Mouse (Mus musculus): Measurements from ENCODE around the gene Sorbs1. TPM values are rescaled to one million over a fixed set of nuclear protein-coding genes. Genes with fewer than 3 reads are reported as not detected.

The Sorbs1 gene
- total RNA-seq, 2 experiments from 2014 or later: 0.15 to 7.9 TPM

DNA sequence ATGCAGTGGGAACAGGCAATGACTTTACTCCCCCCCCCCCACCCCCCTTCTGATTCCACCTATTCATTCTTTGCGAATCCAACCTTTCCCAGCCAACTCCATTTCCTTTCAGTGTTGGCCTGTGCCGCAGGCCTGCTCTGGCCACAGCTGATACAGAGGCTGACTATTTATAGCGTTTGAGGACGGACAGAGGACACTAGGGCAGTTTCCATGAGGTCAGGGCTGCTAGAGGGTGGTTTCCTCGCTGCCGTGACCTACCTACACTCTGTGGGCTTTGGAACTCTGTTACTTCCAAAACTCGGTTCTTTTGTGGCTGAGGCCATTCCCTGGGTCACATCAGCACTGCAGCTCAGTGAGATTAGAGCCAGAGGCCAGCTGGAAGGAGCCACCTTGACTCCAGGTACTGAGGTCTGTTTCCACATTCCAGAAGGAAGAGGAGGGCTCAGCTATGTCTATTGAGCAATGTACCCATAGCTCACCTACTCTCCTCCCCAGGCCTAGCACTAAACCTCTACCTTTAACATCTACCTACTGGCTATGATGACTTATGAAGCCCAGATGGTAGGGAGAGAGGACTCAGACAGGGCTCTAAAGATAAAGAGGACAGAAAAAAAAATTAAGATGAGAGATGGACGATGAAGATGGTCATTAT, 235.1 kb downstream of the Sorbs1 start:
- no peak for ATAC-seq (replicated peaks; ENCODE audit: poor library complexity, severe bottlenecking)

DNA sequence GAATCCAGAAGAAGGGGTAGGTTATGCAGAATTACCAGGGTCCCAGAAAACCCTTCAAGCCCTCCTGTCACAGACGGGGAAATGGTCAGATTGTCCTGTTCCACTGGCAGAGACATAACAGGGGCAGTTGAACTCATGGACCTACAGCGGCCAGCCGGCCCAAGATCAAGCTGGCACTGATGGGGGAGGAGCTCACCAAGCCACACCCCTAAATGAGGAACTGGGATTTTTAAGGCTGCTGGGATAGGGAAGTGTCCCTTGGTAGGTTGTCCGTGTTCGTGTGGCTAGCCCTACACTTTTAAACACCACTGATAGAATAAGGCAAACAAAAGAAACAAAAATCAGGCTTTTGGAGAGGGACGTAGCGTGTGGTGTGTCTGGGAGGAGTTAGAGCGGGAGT, 236.1 kb downstream of the Sorbs1 start:
- peak; percentile 93 for ATAC-seq (replicated peaks; ENCODE audit: poor library complexity, severe bottlenecking)

DNA sequence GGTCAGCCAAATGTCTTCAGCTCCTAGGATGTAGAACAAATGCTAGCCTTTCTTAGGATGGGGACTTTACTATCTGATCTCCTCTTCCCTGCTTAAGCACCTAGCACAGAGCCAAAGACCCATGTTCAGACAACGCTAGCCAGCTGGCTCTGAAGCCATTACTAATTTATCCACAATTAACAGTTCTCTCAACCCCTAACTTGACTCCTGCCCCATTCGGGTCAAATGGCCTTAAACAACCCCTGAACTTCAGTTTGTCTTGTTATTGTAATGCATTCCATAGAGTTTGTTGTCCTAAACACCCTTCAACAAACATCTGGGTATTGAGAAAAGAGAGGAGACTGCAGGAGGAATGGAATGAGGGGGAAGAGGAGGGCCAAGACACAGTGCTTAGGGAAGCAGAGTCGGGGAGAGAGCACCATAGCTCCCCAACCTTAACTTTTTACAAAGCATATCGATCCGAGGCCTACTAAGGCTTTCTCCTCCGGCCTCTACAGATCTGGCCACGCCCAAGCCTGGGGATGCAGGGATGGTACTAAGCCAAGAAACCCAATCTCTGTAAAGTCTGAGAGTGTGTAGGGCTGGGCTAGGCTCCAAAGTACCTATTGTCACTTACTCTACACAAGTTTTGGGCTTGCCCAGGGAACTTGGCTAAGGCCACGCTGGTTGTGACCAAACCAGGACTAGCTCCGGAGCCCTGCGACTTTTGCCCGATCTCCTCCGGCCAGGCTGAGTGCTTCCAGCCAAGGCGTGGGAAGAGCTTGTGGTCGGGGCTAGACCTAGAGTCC, 238.0 kb downstream of the Sorbs1 start:
- ATAC-seq (replicated peaks; ENCODE audit: poor library complexity, severe bottlenecking): no peak

DNA sequence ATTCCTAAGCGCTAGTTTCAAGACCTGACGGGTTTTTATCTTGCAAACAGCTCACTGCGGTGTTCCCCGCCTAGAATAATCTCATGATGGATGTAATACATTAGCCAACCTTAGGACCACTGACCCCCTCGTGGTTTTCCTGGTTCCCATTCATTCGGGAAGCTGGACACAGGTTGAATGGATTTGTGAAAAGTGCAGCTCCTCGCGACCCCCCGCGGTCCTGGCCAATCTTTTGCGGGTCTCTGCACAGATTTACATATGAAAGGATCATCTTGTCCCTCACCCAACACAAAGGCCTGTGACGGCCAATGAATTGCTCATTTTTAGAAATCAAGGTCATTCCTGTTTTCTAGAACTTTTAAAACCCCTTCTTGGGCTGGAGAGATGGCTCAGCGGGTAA, 240.9 kb downstream of the Sorbs1 start:
- ATAC-seq (replicated peaks; ENCODE audit: poor library complexity, severe bottlenecking): no peak

DNA sequence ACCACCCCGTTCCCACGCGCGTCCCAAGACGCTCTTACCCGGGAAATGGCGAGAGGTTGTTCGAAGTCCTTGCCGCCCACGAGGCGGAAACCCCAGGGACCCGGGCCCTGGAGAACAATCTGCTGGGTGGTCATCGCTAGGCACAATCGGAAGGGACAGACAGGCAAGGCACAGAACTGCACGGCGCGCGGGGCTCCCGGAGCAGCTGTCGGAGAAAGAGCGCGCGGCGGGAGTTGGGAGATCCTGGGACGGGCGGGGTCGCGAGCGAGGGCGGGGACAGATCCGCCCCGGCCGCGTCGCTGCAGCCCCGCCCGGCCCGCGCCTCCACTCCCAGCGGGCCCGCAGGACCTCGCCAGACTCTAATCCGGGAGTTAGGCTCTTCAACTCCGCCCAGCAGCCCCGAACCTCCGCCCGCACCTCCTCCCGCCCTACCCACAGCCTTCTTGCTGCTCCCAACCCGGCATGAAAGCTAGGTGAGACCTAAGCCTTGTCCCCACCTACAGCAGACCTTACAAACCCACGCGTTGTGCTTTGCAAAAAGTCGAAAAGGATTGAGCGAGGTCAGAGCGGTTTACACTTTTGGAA, 242.2 kb downstream of the Sorbs1 start, which contains the start of gene Pdlim1:
Pdlim1 (minus strand) TSS at position 535 of the 585 bp plus-strand sequence.
- ATAC-seq (replicated peaks; ENCODE audit: poor library complexity, severe bottlenecking): peak; percentile 69

DNA sequence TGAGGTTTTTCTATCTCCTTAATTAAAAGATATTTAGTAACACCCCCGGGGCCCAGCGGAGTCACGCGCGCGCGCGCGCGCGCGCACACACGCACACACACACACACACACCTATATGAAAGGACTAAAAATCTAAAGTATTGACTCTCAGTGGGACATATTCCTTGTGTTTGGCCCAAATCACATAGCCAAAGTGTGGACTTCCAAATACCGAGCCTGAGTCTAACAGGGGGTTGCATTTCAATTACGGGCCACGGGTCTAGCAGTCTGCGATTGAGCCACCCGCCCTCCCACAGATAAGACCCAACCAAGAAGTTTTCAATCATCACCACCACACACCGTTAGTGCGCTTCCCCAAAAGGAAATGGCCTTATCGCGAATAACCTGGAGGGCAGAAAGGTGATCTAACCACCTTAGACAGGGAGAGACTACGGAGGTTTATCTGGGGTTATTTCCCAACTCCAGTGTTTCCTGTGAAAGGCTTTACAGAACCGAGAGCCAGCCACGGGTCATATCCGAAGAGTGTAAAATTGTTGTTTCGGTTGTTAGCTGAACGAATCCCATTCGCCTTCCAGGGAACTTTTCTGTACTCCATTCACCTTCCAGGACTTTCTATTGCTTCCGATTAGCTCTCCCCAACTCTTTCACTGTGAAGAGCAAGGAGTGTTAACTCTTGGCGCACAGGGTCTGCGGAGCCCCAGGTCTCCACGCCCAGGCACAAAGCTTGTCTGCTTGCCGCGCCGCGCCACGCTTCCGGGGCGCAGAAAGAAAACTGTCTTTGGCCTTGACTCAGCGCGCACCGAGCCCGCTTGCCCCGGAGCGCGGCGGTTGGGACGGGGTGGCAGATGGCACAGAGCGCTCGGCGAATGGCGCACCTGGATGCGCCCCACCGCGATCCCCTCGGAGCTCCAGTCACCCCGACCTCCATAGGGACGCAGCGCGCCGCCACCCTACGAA, 242.9 kb downstream of the Sorbs1 start:
- peak; percentile 16 for ATAC-seq (replicated peaks; ENCODE audit: poor library complexity, severe bottlenecking)

DNA sequence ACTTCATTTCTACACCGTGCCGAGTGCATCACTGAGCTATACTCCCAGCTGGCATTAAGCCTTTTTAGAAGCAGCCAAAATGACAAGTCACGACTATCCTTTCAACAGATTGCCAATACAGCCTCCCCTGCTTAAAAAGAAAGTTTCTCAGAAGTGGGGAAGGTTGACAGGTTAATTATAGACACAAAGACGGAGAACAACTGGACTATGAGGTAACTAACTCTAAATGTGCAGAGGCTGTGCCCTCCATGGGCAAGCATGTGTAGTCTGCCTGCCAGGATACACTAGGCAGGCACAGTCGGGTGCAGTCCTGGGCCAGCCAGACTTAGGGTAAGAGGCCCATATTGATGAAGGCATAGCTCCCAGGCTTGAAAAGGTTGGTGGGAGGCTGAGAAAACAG, 244.1 kb downstream of the Sorbs1 start:
- ATAC-seq (replicated peaks; ENCODE audit: poor library complexity, severe bottlenecking): no peak

DNA sequence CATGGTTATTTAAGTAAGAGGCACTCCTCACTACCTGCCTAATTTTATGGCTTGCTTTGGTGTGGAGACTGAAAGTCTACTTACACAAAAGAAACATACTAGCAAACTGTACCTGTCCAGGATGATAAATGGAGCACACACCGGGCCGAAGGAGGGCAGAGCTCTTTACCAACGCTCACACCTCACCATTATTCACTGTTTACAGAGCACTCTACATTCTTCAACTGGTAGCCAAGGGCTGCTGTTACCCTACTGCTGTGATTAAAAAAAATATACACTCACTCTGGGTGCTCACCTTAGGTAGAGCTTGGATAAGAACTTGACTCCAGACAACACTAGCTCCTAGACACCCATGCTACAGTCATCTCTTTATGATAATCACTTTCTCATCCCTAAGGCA, 245.1 kb downstream of the Sorbs1 start:
- ATAC-seq (replicated peaks; ENCODE audit: poor library complexity, severe bottlenecking): no peak

DNA sequence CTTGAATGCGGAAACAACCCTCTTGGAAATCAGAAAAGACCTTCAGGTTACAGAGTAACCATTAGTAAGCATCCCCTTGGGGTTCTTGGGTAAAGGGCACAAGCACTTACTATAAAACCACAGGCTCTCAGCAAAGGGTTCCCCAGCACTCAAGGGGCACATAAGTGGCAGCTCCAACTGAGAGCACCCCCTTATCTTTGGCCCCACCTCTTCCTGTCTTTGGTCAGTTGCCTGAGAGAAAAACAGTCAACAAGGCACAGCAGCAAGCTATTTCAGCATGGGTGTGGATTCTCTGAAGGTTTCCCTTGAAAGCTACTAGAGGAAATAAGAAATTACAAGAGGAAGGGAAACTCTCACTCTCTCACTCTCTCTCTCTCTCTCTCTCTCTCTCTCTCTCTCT, 246.2 kb downstream of the Sorbs1 start:
- peak; percentile 72 for ATAC-seq (replicated peaks; ENCODE audit: poor library complexity, severe bottlenecking)

DNA sequence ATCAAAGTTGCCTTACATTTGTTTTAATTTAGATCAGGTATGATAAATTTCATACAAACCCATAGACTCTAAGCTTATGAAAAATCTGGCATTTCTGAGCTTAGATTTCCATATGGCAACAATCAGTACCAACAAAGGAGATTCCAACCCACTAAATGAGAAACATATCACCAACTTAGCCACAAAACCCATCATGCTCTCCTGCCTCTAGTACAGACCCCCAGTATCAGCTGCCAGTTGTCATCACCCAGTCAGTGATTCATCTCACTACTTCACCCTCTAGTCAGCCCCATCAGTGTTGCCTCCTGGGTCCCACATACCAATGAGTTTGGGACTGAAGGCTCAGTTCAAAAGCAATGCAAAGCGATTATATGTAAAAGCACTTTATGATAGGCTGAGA, 254.1 kb downstream of the Sorbs1 start:
- no peak for ATAC-seq (replicated peaks; ENCODE audit: poor library complexity, severe bottlenecking)

DNA sequence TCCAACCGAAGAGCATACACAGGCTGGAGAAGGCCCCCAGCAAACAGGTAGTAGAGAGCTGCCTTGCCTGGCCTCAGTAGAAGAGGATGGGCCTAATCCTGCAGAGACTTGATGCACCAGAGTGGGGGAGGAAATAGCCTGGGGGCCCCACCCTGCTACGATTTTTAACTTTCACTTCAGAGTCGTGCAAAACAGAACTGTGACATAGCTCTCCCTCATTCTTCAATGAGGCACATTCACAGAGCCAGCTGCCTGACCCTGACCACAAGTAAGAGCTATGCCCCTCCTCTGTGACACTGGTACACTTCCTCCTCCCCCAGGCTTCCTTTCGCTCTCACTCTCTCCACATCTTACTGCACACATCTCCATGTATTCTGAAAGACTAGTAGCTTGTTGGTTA, 256.2 kb downstream of the Sorbs1 start:
- peak; percentile 98 for ATAC-seq (replicated peaks; ENCODE audit: poor library complexity, severe bottlenecking)

DNA sequence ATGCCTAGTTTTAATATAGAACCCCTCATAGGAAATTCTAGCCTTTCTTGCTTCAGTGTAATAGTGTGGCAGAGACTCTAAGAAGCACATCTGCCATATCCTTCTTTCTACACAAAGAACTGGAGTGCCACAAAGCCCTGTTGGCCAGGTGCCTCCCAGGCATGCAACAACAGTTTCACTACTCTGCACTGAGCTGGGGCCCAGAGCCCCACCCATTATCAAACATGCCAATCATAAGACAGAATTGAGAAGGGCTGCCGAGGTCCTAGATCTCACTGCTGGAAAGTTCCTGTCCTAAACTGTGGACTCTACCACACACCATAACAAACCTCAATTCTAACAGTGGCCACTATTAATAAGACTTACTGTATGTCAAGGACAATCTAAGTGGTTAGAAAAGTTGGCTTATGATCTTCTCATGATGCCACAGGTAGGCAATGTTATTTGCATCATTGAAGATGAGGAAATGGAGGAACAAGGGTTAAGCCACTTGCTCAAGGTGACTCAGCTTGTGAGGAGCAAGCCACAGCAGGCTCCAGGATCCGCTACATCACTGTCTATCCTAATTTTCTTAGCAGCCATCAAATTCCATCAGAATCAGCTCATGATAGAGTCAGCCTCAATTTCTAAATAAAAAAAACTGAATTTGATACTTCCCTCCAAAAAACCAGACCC, 257.1 kb downstream of the Sorbs1 start:
- no peak for ATAC-seq (replicated peaks; ENCODE audit: poor library complexity, severe bottlenecking)

DNA sequence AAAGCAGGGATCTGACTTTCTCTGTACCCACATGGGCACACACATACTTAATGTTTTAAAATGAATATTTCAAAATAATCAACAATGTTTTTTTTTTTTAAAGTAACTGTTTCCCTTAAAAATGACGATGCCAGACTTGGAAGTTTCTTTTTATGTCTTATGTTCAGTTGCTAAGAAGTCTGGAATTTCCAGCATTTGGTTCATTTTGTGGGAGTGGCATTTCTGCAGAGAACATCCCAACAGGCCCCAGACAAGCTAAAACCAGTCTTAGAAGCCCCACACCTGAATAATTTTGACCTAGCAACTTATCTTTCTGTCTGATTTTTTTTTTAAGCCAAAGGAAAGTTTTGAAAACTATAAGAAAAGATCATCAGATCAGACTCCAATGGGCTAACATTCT, 258.0 kb downstream of the Sorbs1 start:
- no peak for ATAC-seq (replicated peaks; ENCODE audit: poor library complexity, severe bottlenecking)

DNA sequence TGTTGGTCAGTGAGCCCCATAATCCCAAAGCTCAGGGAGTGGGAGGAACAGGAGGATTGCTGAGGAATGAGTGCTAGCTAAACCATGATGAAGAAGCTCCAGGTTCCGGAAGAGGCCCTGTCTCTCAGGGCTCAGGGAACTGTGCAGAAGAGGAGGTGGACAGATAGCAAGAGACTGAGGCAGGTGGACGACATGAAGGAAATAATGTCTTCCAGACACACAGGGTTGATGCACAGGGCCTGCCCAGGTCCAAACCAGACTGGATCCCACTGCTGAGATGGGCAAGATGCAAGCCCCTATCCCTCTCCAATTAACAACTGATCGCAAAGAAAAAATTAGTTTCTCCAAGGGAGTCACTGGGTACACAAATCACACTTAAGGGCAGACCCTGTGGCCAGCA, 258.8 kb downstream of the Sorbs1 start:
- no peak for ATAC-seq (replicated peaks; ENCODE audit: poor library complexity, severe bottlenecking)

DNA sequence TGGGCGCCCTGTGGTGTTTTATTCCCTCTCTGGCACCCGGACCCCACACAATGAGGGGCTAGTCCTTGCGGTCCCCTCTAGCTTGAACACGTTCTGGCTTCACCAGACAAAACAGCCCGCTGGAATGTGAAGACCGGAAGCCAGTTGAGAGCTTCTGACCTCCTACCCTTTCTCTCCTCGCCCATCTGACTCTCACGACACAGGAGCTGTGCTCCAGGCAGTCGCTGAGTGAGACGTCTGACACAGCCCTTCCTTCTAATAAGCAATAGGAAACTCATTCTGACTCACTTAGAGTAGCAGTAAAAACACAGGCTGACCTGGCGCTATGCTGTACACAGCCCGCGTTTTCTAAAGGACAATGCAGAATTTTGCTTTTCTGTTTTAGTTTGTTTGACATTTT, 259.8 kb downstream of the Sorbs1 start:
- ATAC-seq (replicated peaks; ENCODE audit: poor library complexity, severe bottlenecking): no peak

DNA sequence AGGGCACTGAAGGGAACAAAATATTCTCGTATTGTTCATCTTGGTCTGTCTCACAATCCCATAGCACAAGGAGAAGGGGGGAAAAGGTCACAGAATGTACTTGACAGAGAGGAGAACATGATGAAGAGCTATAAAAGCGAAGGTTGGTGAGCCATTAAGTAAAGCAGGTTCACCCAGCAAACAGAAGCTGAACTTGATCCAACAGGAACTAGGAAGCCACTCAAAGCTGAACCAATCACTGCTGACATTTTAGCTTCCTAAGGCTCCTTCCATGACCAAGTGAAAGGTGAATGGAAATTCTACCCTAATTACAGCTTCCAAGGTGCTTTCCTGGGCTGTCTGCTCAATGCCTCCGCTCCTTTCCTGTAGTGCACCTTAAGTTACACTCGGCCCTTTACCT, 262.5 kb downstream of the Sorbs1 start:
- ATAC-seq (replicated peaks; ENCODE audit: poor library complexity, severe bottlenecking): no peak

DNA sequence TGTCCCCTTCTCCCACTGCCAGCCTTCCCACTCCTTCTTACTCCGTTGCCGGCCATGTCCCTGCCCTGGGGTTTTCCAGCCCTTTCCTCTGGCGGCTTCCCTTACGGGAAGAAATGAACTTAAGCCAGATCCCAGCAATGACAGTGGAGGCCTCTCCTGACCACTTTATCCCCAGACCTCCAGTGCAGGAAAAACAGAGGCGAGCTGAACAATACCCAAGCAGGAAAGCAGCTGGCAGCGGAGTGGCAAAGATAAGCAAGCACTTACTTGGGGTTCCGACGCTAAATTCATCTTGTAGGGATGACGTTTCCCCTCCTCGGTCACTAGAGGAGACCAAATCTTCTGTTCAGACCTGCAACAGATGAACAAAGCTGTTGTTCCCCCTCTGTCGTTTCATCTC, 264.2 kb downstream of the Sorbs1 start:
- no peak for ATAC-seq (replicated peaks; ENCODE audit: poor library complexity, severe bottlenecking)

DNA sequence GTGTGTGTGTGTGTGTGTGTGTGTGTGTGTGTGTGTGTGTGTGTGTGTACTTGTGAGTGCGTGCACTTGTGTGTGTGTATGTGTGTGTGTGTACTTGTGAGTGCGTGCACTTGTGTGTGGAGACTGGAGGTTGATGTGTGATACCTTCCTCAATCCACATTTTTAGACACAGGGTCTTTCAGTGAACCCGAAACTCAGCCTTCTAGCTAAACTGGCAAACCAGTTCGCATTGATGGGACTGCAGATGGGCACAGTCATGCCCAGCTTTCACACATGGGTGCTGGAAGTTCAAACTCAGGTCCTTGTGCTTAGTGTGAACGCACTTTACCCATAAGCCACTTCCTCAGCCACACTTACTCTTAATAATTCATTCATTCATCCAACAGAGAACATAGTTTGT, 265.1 kb downstream of the Sorbs1 start:
- ATAC-seq (replicated peaks; ENCODE audit: poor library complexity, severe bottlenecking): no peak

DNA sequence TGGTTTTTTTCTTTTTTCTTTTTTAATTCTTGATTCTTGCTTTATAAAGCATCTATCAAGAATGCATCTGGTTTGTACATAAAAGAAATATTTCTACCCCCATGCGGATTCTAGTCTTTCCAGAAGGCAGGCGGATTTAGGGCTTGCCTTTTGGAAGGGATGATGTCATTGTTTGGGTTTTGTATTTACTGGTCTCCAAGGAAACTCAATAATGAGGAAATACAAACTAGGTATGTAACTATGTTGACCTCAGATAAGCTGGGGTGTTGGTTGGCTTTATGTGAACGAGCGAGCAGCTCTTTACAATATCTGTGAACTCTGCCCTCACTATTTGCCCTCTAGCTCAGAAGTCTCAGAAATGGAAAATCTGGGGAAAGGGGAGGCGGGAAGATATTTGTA, 266.3 kb downstream of the Sorbs1 start:
- no peak for ATAC-seq (replicated peaks; ENCODE audit: poor library complexity, severe bottlenecking)

DNA sequence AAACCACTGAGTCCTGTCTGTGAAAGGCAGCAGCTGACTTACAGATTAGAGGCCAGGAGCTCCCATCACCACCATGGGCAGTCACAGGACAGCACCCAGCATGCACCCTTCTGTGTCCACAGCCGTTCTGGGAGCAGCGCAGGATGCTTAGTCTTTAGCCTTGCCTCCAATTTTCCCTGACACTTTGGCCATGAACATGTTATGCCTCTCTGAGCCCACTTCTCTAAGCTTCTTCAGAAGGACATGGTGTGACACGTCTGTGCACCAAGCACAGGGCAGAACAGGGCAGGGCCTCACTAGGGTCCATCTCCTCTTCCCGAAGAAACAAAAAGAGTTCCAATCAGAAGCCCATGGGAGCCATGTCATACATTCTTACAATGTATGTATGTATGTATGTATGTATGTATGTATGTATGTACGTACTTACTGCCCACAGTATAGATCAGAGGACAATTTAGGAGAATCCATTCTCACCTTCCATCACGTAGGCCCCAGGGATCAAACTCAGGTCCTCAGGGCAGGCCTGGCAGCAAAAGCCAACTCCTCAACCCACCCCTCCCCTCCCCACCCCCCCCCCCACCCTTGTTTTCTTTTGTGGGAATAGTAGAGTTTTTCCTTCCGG, 266.8 kb downstream of the Sorbs1 start:
- ATAC-seq (replicated peaks; ENCODE audit: poor library complexity, severe bottlenecking): no peak

Measured in granulocyte monocyte progenitor cell, adult 5-6 weeks (primary cell).